Mouse (Mus musculus): ENCODE data around the gene Cdk12.
"Not testable (repeated sequence)": the region's sequence is repeated elsewhere in the genome, so short reads cannot be mapped to it uniquely, and the experiment has no call there.

GRCm38 (mm10) chr11:98209661-98210060, 6.8 kb downstream of the Cdk12 start:
- TF ChIP-seq ZC3H11A (IDR thresholded peaks at IDR 0.05; ENCODE audit: borderline replicate concordance, low read depth, low read length); ZNF384 (IDR thresholded peaks at IDR 0.05; ENCODE audit: low read depth, low read length); HCFC1 (IDR thresholded peaks at IDR 0.05; ENCODE audit: borderline replicate concordance, insufficient read depth, low read length); CHD2 (IDR thresholded peaks at IDR 0.05; ENCODE audit: low read depth, low read length); MAFK (IDR thresholded peaks at IDR 0.05; ENCODE audit: insufficient read depth, low read depth, low read length): not testable (repeated sequence)

All from ES-E14 (cell line).